In the genomic region with DNA sequence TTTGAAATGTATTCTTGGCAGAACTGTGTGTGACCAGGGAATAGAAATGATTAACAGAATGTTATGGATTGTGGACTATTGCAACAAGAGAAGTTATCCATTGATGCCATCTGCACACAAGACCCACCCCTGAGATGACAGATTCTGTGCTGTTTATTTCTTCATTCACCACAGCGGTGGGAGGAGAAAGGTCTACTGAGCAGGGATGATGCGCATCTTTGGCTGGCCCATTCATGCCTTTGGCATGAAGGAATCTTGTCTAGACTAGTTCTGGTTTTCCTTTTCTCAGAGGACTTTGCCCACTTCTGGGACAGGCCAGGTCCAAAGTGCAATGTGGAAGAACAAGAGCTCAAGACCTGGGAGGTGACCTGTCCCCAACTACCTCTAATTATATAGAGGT, we compare ENCODE assay signal across 24 mouse cellular contexts. TPM values are rescaled to one million over a fixed set of nuclear protein-coding genes. Genes with fewer than 3 reads are reported as not detected.
DNase-seq lines count a peak whose midpoint lies in the region; ATAC-seq and TF ChIP-seq lines count a peak whose summit lies in the region.
"Had no signal": no experiment of that assay in that cellular context is flagged by ENCODE, and none has a peak within 500 bp of the region (broad histone marks: within the 10 kb centered on the region; RNA-seq: fewer than 3 reads in every experiment).

No protein-coding gene starts in this region.

- no peak overlapping the region for H3K4me2 ChIP-seq in kidney, embryonic 14.5 days (replicated peaks; ENCODE audit: low read depth, low read length)
- H3K4me2 ChIP-seq in intestine, postnatal 0 days (replicated peaks; ENCODE audit: low read depth): no peak overlapping the region
- H3K4me2 ChIP-seq: heart, embryonic 11.5 days; hindbrain, embryonic 14.5 days; limb, embryonic 13.5 days; lung, embryonic 15.5 days; midbrain, embryonic 12.5 days; neural tube, embryonic 15.5 days had no signal

- TF ChIP-seq CTCF in intestine, postnatal 0 days (IDR thresholded peaks at IDR 0.05; ENCODE audit: low read depth): no peak

- DNase-seq in kidney, adult 11 months: peak; percentile 89
- DNase-seq in kidney, postnatal 10 days: peak; percentile 59
- DNase-seq in yolk sac, embryonic 10.5 days (ENCODE audit: low spot score): peak; percentile 63
- DNase-seq in layer of hippocampus, postnatal 10 days (ENCODE audit: low spot score in 2 of 2): no peak
- DNase-seq in right cerebral cortex, postnatal 25 days: no peak
- no peak for DNase-seq in heart, adult 9 months (ENCODE audit: low spot score in 2 of 2)
- DNase-seq: adrenal gland, postnatal 10 days; cerebellum, adult 18-20 months; gastrocnemius, postnatal 36 days; thymus, adult 18-20 months had no signal

- no peaks in the 10 kb centered on the region for H3K9me3 ChIP-seq in kidney, embryonic 14.5 days (ENCODE audit: control insufficient read depth, low read length)
- H3K9me3 ChIP-seq in intestine, postnatal 0 days (ENCODE audit: control insufficient read depth): no peaks in the 10 kb centered on the region
- H3K9me3 ChIP-seq: embryonic facial prominence, embryonic 10.5 days; limb, embryonic 13.5 days; lung, embryonic 15.5 days; midbrain, embryonic 12.5 days; neural tube, embryonic 15.5 days had no signal

- no peak overlapping the region for H3K9ac ChIP-seq in kidney, embryonic 14.5 days (ENCODE audit: low read depth, low read length)
- no peak overlapping the region for H3K9ac ChIP-seq in intestine, postnatal 0 days (ENCODE audit: low read depth, low read length)
- H3K9ac ChIP-seq: hindbrain, embryonic 14.5 days; limb, embryonic 13.5 days; lung, embryonic 15.5 days; midbrain, embryonic 12.5 days; neural tube, embryonic 15.5 days had no signal

- H3K4me3 ChIP-seq in kidney, embryonic 14.5 days (ENCODE audit: low read length): no peak overlapping the region
- no peak overlapping the region for H3K4me3 ChIP-seq in intestine, postnatal 0 days (ENCODE audit: low read depth, low read length)
- H3K4me3 ChIP-seq: embryonic facial prominence, embryonic 10.5 days; erythroblast, embryonic 14.5 days; layer of hippocampus, adult 2 months; limb, embryonic 13.5 days; lung, embryonic 15.5 days; midbrain, embryonic 12.5 days; neural tube, embryonic 15.5 days had no signal

- no peaks in the 10 kb centered on the region for H3K27me3 ChIP-seq in kidney, embryonic 14.5 days (ENCODE audit: control insufficient read depth, insufficient read depth, low read length)
- no peaks in the 10 kb centered on the region for H3K27me3 ChIP-seq in intestine, postnatal 0 days (replicated peaks; ENCODE audit: control insufficient read depth, insufficient read depth, low read length)
- H3K27me3 ChIP-seq: CH12.LX; limb, embryonic 13.5 days; lung, embryonic 15.5 days; midbrain, embryonic 12.5 days; neural tube, embryonic 15.5 days had no signal

- no peaks in the 10 kb centered on the region for H3K4me1 ChIP-seq in kidney, embryonic 14.5 days (ENCODE audit: control insufficient read depth, insufficient read depth, low read length)
- peaks cover 24% of the 10 kb centered on the region for H3K4me1 ChIP-seq in intestine, postnatal 0 days (replicated peaks; ENCODE audit: control insufficient read depth, insufficient read depth, low read length)
- H3K4me1 ChIP-seq: embryonic facial prominence, embryonic 10.5 days; midbrain, embryonic 12.5 days; neural tube, embryonic 15.5 days had no signal

- H3K36me3 ChIP-seq in kidney, embryonic 14.5 days (ENCODE audit: control insufficient read depth, insufficient read depth, low read length): no peaks in the 10 kb centered on the region
- no peaks in the 10 kb centered on the region for H3K36me3 ChIP-seq in intestine, postnatal 0 days (ENCODE audit: control insufficient read depth, insufficient read depth)
- H3K36me3 ChIP-seq: embryonic facial prominence, embryonic 10.5 days; limb, embryonic 13.5 days; lung, embryonic 15.5 days; midbrain, embryonic 12.5 days; neural tube, embryonic 15.5 days had no signal

- no peak for ATAC-seq in kidney, embryonic 14.5 days (ENCODE audit: low FRiP score, low TSS enrichment)
- peak; percentile 79 for ATAC-seq in intestine, postnatal 0 days
- ATAC-seq: forebrain, embryonic 14.5 days had no signal

- WGBS in kidney, embryonic 14.5 days: 97% methylated on average over 2 of the region's 2 CpGs
- 57% methylated on average over 2 of the region's 2 CpGs for WGBS in intestine, postnatal 0 days

- H3K27ac ChIP-seq in kidney, embryonic 14.5 days (ENCODE audit: low read depth, low read length): no peak overlapping the region
- H3K27ac ChIP-seq in intestine, postnatal 0 days (ENCODE audit: low read depth, low read length): peak overlapping the region; percentile 66; the same call in 1 of the 2 replicates
- H3K27ac ChIP-seq: embryonic facial prominence, embryonic 10.5 days; hindbrain, embryonic 14.5 days; layer of hippocampus, adult 2 months; limb, embryonic 13.5 days; lung, embryonic 15.5 days; macrophage; midbrain, embryonic 12.5 days; neural tube, embryonic 15.5 days had no signal

RNA-seq across cellular contexts. Expression of a gene that starts 52.0 kb away (rescaled TPM):
- 5.7 and 6.0 TPM in 2 replicates for polyA plus RNA-seq in kidney, embryonic 14.5 days (2014; fragmentation: Nextera tagmentation; extraction: Ambion mirVana)
- 5.0 and 7.0 TPM in 2 replicates for polyA plus RNA-seq in intestine, postnatal 0 days (2015; fragmentation: Nextera tagmentation; extraction: Ambion mirVana)
- total RNA-seq in layer of hippocampus, postnatal 10 days (2021): 10 to 100 TPM; 19.6 to 22.5 TPM
- polyA plus RNA-seq: erythroblast, embryonic 14.5 days had no signal

Comparison
In these comparisons a context has a peak if more than half of its experiments do, and no peak if none do; other contexts are left out.
1. DNase-seq: peak in kidney, adult 11 months (single experiment), kidney, postnatal 10 days (single experiment) and yolk sac, embryonic 10.5 days (single experiment); none in layer of hippocampus, postnatal 10 days (0 of 2), right cerebral cortex, postnatal 25 days (single experiment) and heart, adult 9 months (0 of 2).